Mouse (Mus musculus) olfactory bulb, adult 2 months (tissue): ENCODE data around the gene Hsp90ab1.

Experiments used
- CTCF ChIP-seq: fragments of 200-500 bp; IDR thresholded peaks from 2 replicates; pipeline ENCODE4 v1.5.1; 2012; ENCODE audit warnings: low read depth, mild to moderate bottlenecking, low read length, moderate library complexity; ENCODE audit not compliant: insufficient read depth
- POLR2A ChIP-seq: fragments of 200-500 bp; IDR thresholded peaks from 2 replicates; pipeline ENCODE4 v1.6.1; 2012; ENCODE audit warnings: mild to moderate bottlenecking, low read depth, low read length, moderate library complexity; ENCODE audit not compliant: insufficient read depth

DNA sequence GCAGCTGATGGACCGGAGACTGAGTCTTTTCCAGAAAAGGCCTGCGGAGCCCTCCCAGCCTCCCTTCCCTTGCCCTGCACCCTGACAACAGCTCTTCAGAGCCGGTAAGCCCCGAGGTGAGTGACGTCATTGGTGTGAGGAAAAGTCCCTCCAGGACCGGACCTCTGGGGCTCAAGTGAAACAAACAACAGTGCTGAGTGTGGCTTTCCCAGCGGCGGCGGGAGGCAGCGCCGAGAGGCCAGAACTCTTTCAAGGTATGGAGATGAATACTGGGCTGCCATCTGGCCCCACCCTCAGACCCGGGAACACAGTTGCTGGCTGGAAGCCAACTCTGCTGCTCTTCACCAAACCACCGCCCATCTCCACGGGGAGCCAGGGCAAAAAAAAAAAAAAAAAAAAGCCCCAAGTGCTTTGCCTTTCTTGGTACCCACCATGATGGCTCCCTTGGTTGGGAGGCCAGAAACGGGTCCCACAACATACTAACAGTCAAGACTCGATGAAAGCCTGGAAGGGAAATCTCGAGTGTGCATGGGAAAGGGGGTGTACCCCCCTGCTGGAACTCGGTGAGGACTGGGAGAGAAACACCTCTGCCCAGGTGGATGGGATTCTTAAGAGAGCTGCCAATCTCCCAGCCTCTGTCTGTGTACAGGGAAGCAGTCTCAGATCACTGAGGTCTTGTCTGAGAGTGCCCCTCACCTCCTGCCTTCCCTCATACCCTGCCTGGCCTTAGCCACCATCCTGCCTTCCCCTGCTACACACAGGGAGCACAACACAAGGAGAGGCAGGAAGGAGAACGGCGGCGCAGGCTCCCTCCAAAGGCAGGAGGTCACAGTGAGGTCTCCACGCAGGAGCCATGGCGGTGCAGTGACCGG is 28.8 kb downstream of the Hsp90ab1 start:
- TF ChIP-seq POLR2A (no peak), CTCF (no peak)
